Mouse (Mus musculus): Measurements from ENCODE around the gene Mrgpre. TPM values are rescaled to one million over a fixed set of nuclear protein-coding genes. Genes with fewer than 3 reads are reported as not detected.

The Mrgpre gene
- total RNA-seq, 2 experiments from 2014 or later = 1.3 to 1.6 TPM

- DNase-seq = no peak
Observed at GRCm38 (mm10) chr7:143777375-143777774, 6.9 kb downstream of the Mrgpre start.

- no peak for DNase-seq
Observed at GRCm38 (mm10) chr7:143776137-143776536, 8.2 kb downstream of the Mrgpre start.

GRCm38 (mm10) chr7:143769461-143769860 is 14.8 kb downstream of the Mrgpre start:
- no peak for DNase-seq

- DNase-seq = no peak
Observed at GRCm38 (mm10) chr7:143768267-143768666, 16.0 kb downstream of the Mrgpre start.

DNA sequence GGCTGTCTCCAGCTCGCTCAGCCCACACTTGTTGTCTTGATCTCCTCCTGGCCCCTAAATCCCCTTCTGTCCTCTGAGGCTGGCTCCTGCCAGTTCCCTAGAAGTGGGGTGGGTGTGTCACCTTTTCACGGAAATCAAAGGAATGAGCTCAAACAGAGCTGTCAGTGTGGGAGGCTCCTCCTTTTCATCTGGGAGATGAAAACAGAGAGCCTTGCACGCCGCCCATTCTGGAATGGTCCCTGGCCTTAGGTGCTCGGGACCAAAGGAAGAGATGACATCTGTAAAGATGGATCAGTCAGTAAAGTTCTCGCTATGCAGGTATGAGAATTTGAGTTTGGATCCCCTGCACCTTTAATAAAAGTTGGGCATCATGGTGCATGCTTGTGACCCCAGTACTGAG is 17.4 kb downstream of the Mrgpre start, which contains the start of gene Mrgprg:
Gene Mrgprg (minus strand): TSS at position 101 of the 400 bp plus-strand sequence.
- DNase-seq = no peak

- no peak for DNase-seq
Observed at GRCm38 (mm10) chr7:143764876-143765530, 19.3 kb downstream of the Mrgpre start.

GRCm38 (mm10) chr7:143763794-143764193 is 20.5 kb downstream of the Mrgpre start:
- no peak for DNase-seq

- no peak for DNase-seq
Observed at GRCm38 (mm10) chr7:143758956-143759355, 25.3 kb downstream of the Mrgpre start.

- no peak for DNase-seq
Observed at GRCm38 (mm10) chr7:143757696-143758095, 26.6 kb downstream of the Mrgpre start.

DNA sequence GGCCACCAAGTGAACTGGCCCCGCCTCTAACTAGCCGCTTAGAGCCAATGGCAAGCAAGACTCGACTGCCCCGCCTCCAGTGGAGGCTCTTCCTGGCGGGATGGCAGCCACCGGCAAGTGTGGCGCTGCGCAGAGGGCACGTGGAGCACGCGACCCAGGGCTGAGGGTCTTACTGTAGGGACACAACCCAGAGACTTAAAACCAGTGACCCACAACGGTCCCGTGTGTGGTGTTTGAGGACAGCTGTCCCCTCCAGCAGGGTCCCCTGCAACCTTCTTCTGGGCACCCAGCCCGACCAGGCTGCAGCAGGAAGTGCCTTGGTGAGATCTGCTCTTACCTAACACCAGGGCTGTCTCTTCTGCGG is 27.3 kb downstream of the Mrgpre start:
- peak; percentile 87 to 88 for DNase-seq

- DNase-seq = no peak
Observed at GRCm38 (mm10) chr7:143756125-143757026, 27.9 kb downstream of the Mrgpre start, which contains the start of gene Osbpl5. TSS of gene Osbpl5 (minus strand) at chr7:143756985.

GRCm38 (mm10) chr7:143755357-143756124 is 28.8 kb downstream of the Mrgpre start:
- DNase-seq = peak in 1 of 2 experiments; percentile 44

- DNase-seq = peak; percentile 71 to 80
Observed at GRCm38 (mm10) chr7:143753990-143754715, 30.1 kb downstream of the Mrgpre start.

GRCm38 (mm10) chr7:143752606-143753005 is 31.7 kb downstream of the Mrgpre start:
- DNase-seq = no peak

GRCm38 (mm10) chr7:143752056-143752455 is 32.2 kb downstream of the Mrgpre start:
- DNase-seq = no peak

DNA sequence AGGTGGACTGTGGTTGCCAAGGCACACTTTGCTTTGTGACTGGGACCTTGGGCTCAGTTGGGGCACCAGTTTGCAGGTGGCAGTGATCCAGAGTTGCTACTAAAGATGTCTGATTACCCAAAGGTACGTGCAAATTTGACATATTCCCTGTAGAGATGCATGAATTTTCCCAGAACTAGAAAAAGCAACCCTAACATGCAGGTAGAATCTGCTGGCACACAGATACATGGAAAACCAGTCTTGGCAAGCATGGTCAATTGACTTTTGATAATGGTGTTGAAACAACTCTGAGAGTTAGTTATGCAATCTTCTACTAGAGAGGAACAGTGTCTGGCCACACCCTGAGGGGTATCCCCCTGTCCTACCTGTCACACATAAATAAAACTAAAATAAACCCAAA is 32.9 kb downstream of the Mrgpre start:
- no peak for DNase-seq

GRCm38 (mm10) chr7:143749045-143749444 is 35.3 kb downstream of the Mrgpre start:
- no peak for DNase-seq

DNA sequence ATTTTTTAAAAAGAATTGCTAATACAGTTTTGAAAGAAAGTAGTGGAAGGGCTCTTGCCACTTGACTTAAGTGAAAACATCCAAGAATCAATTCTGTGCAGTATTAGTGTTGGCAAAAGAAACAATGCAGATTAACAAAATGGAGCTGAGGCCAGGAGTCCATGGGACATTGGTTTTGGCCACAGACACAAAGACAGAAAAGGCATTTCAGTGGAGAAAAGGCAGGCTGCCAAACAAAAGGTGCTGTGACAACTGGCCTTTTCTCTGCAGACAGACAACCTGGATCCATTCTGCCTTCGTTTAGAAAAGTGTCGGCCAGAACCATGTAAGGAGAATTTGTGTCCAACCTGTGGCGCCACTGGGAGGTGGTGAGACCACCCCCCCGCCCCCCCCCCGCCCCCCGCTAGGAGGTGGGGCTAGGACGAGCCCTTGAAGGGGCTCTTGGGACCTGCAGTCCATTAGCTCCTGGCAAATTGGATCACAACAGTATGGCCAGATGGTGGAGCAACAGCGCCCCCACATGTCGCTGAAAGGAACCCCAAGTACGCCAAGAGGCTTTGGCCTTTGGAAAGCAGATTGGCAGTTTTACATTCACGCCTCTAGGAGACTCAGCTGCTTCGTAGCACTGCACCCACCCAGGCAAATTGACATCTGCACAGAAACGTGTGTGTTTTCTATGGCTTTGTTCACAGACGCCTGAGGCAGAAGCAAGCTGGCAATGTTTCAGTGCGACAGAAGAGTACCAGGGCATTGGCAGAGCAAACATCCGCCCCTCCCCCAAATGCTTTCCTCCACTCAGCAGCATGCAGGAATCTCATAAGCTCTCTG is 36.0 kb downstream of the Mrgpre start:
- DNase-seq = peak; percentile 88 to 90

- DNase-seq = no peak
Observed at GRCm38 (mm10) chr7:143740653-143741052, 43.6 kb downstream of the Mrgpre start.

Measured in adrenal gland, postnatal 36 days (tissue).